Mouse (Mus musculus) E14TG2a.4 (cell line): Measurements from ENCODE around the gene Col12a1.

ENCODE experiments used
- H3K27me3 ChIP-seq: 2 replicates; pipeline ENCODE4 v1.6.1; 2014; ENCODE audit warnings: low read length, control low read depth; ENCODE audit not compliant: insufficient read depth
- H3K36me3 ChIP-seq: 2 replicates; pipeline ENCODE4 v1.6.1; 2014; ENCODE audit warnings: low read length, control low read depth; ENCODE audit not compliant: insufficient read depth
- H3K4me1 ChIP-seq: replicated peaks from 2 replicates; pipeline ENCODE4 v1.6.1; 2014; ENCODE audit warnings: low read depth, low read length, control low read depth
- H3K4me3 ChIP-seq: replicated peaks from 2 replicates; pipeline ENCODE4 v1.5.1; 2014; ENCODE audit warnings: mild to moderate bottlenecking, low read length
- H3K9me3 ChIP-seq: 2 replicates; pipeline ENCODE4 v1.6.1; 2014; ENCODE audit warnings: low read length, control low read depth
- CTCF ChIP-seq: conservative IDR thresholded peaks from 2 replicates; pipeline ENCODE4 v1.5.1; 2014; ENCODE audit warnings: low read length
- NANOG ChIP-seq: IDR thresholded peaks from 2 replicates; pipeline ENCODE4 v1.6.1; 2014; ENCODE audit warnings: borderline replicate concordance, low read length, mixed read lengths
- POU5F1 ChIP-seq: IDR thresholded peaks from 2 replicates; pipeline ENCODE4 v1.6.1; 2014; ENCODE audit warnings: low read length, borderline replicate concordance

The Col12a1 gene

GRCm38 (mm10) chr9:79717836-79718475, 675 bp downstream of the Col12a1 start:
- peaks cover 69% of the 10 kb centered on the region for H3K27me3 ChIP-seq
- peaks cover 5% of the 10 kb centered on the region for H3K9me3 ChIP-seq
- H3K36me3 ChIP-seq: no peaks in the 10 kb centered on the region
- H3K4me3 ChIP-seq: peak overlapping the region; percentile 73
- no peak for TF ChIP-seq NANOG
- TF ChIP-seq CTCF: no peak
- TF ChIP-seq POU5F1: no peak
- peaks cover 42% of the 10 kb centered on the region for H3K4me1 ChIP-seq

DNA sequence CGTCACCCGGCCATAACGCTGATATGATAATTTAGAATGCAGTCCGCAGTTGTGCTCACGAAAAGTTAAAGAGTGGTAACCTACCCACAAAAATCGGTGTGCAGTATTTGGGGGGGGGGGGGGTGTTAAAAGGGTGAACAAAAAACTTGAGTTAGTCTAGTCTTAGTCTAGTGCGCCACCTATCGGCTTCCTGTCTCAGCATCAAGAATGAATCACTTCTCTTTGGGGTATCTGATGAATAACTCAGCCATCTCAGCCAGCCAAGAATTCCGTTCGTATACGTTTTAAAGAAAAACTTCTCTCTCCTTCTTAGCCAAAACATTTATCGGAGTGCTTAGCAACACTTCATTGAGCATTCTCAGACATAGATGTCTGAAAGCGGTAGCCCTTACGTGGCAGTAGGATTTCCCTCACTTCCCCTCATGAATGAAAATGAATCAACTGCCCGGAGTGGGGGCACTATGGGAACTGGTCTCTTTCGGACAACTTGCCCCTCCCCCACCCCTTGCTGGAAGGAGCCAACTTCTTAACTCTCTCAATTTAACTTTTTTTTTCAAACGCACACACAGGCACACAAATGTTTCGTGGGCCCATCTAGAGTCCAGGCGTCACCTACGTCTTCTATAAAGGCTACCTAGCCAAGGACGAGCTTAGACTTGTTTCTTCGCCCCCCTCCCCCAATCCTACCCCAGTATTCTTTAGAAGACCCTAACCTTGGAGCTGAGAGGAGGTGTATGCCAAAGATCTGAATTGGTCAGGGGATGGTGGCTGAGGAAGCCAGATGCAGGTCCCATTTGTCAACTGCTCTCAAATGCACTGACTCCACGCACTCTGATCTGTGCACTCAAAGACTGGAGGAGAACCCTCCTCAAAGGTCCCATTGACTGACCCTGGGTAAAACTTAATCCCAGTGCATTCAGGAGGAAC, 1.5 kb downstream of the Col12a1 start:
- Histone ChIP-seq H3K4me3 (peak overlapping the region; percentile 73; the same call in 1 of the 2 replicates), H3K9me3 (peaks cover 4% of the 10 kb centered on the region), H3K4me1 (peaks cover 42% of the 10 kb centered on the region), H3K27me3 (peaks cover 65% of the 10 kb centered on the region), H3K36me3 (no peaks in the 10 kb centered on the region)
- TF ChIP-seq CTCF (peak; percentile 58), POU5F1 (no peak)

GRCm38 (mm10) chr9:79716496-79716895, 2.1 kb downstream of the Col12a1 start:
- Histone ChIP-seq H3K27me3 (peaks cover 58% of the 10 kb centered on the region), H3K4me1 (peaks cover 42% of the 10 kb centered on the region), H3K36me3 (no peaks in the 10 kb centered on the region), H3K4me3 (no peak overlapping the region), H3K9me3 (no peaks in the 10 kb centered on the region; the same call in 1 of the 2 replicates)
- TF ChIP-seq CTCF: no peak
- TF ChIP-seq NANOG: no peak
- TF ChIP-seq POU5F1: no peak

- Histone ChIP-seq H3K27me3 (peaks cover 38% of the 10 kb centered on the region), H3K4me3 (0 out of 2 replicates have a peak overlapping the region, but pooled peaks have one; percentile 17), H3K9me3 (no peaks in the 10 kb centered on the region; the same call in 1 of the 2 replicates), H3K36me3 (no peaks in the 10 kb centered on the region), H3K4me1 (peaks cover 28% of the 10 kb centered on the region)
- TF ChIP-seq CTCF (no peak), POU5F1 (no peak), NANOG (no peak)
Observed at GRCm38 (mm10) chr9:79714471-79715045, 4.1 kb downstream of the Col12a1 start.

GRCm38 (mm10) chr9:79689771-79690535, 28.7 kb downstream of the Col12a1 start:
- TF ChIP-seq NANOG (no peak), POU5F1 (no peak), CTCF (no peak)
- Histone ChIP-seq H3K36me3 (no peaks in the 10 kb centered on the region), H3K4me1 (no peaks in the 10 kb centered on the region), H3K4me3 (no peak overlapping the region), H3K27me3 (no peaks in the 10 kb centered on the region), H3K9me3 (no peaks in the 10 kb centered on the region)

DNA sequence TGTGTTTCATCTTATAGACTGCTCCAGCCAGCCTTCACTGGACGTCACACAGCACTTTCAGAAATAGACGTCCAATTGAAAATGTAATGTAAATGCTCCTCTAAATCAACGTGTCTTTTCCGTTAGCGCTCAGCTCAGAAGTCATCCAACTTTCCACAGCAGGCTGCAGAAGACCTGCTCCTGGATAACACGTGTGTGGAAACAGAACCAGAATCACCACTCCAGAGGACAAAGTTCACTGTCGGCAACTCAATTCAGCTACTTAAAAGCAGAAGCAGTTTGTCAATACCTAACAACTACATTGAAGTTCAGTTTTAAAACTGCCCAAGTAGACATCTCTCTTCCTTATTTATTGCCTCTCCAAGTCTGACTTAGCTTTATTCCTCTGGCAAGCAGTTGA, 29.3 kb downstream of the Col12a1 start:
- Histone ChIP-seq H3K4me1 (no peaks in the 10 kb centered on the region), H3K4me3 (no peak overlapping the region), H3K27me3 (no peaks in the 10 kb centered on the region), H3K9me3 (no peaks in the 10 kb centered on the region), H3K36me3 (no peaks in the 10 kb centered on the region)
- TF ChIP-seq NANOG: no peak
- no peak for TF ChIP-seq CTCF
- TF ChIP-seq POU5F1: no peak

DNA sequence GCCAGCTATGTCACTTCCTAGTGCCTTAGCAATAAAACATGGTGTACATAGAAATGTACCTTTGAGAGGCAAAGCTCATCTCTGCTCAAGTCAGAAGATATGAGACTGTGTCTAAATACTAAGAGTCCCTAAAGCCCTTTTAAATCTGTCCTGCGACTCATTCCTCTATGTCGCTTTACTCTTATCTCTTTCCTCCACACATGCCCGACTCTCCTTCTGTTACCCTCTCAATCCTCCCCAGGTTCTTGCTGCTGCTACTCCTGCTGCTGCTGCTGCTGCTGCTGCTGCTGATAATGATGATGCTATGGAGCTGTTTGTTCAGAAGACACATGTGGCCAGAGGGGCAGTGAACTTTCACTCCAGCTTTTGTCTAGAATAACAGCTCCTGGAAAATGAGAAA, 31.4 kb downstream of the Col12a1 start:
- Histone ChIP-seq H3K4me1 (no peaks in the 10 kb centered on the region), H3K36me3 (no peaks in the 10 kb centered on the region), H3K4me3 (no peak overlapping the region), H3K27me3 (no peaks in the 10 kb centered on the region), H3K9me3 (no peaks in the 10 kb centered on the region)
- no peak for TF ChIP-seq NANOG
- no peak for TF ChIP-seq POU5F1
- no peak for TF ChIP-seq CTCF

DNA sequence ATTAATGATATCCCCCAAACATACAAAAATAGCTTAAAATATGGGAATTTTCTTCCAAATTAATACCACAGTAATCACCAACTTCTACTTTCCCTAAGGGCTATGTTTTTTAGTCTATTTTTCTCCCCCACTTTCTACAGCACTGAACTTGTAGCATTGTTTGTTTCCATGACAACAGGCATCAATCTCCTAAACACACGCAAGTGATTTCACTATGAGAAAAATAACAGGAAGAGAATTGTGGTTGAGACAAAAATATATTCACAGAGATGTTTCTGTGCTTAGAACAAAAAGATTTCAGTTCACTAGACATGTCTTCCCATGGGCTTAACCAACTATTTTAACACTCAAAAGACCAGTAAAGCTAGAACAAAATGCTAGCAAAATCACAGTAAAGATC, 32.6 kb downstream of the Col12a1 start:
- H3K4me1 ChIP-seq: no peaks in the 10 kb centered on the region
- no peak for TF ChIP-seq CTCF
- no peak for TF ChIP-seq POU5F1
- TF ChIP-seq NANOG: no peak
- H3K36me3 ChIP-seq: no peaks in the 10 kb centered on the region
- H3K9me3 ChIP-seq: no peaks in the 10 kb centered on the region
- no peaks in the 10 kb centered on the region for H3K27me3 ChIP-seq
- H3K4me3 ChIP-seq: no peak overlapping the region
